Mouse (Mus musculus): ENCODE data around the gene Igfbp3. TPM values are rescaled to one million over a fixed set of nuclear protein-coding genes. Genes with fewer than 3 reads are reported as not detected.
"Not testable (repeated sequence)": the region's sequence is repeated elsewhere in the genome, so short reads cannot be mapped to it uniquely, and the experiment has no call there.

Igfbp3 gene
- polyA plus RNA-seq, 1 experiment, result 0.16 TPM

DNA sequence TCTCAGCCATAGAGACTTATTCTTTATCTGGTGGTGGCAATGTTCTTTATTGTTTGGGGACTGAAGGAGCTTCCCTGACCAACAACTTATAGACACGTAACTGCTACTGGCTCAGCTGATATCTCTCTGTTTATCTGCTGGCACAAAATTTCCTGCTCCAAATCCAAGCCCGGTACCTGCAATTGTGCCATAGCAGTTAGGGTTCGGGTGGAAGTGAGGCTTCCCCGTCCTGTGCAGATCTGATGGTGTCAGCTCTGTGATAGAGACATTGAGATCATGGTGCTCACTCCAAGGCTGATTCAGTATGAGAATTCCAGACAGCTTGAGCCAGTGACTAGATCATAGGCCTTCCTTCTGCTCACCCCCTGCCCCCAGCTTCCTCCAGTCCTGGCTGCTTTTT is 18.2 kb upstream of the Igfbp3 start:
- Histone ChIP-seq H3K79me3 (ENCODE audit: low read depth) (no peaks in the 10 kb centered on the region), H3K4me3 (ENCODE audit: insufficient read depth, poor library complexity, severe bottlenecking) (no peak overlapping the region), H3K27me3 (ENCODE audit: control insufficient read depth, insufficient read depth, insufficient read length) (no peaks in the 10 kb centered on the region), H3K79me2 (ENCODE audit: control insufficient read depth, insufficient read depth) (no peaks in the 10 kb centered on the region), H3K36me3 (ENCODE audit: control insufficient read depth, insufficient read depth) (no peaks in the 10 kb centered on the region), H3ac (ENCODE audit: control insufficient read depth, insufficient read length, low read depth) (no peak overlapping the region)
- TF ChIP-seq FOSL1 (IDR thresholded peaks at IDR 0.05; ENCODE audit: insufficient read depth, low read length, poor library complexity, severe bottlenecking), result no peak
- TF ChIP-seq MYOD1 (IDR thresholded peaks at IDR 0.05; ENCODE audit: control insufficient read depth, insufficient read length, low read depth), result no peak
- TF ChIP-seq MYOG (IDR thresholded peaks at IDR 0.05; ENCODE audit: control insufficient read depth, extremely low read depth, insufficient read length), result no peak
- TF ChIP-seq CTCF (IDR thresholded peaks at IDR 0.05; ENCODE audit: control insufficient read depth, insufficient read depth, insufficient read length), result no peak
- TF ChIP-seq MAX (IDR thresholded peaks at IDR 0.05), result no peak
- no peak for TF ChIP-seq CEBPB (IDR thresholded peaks at IDR 0.05; ENCODE audit: low read depth)
- no peak for TF ChIP-seq USF1 (IDR thresholded peaks at IDR 0.05; ENCODE audit: low read depth)

DNA sequence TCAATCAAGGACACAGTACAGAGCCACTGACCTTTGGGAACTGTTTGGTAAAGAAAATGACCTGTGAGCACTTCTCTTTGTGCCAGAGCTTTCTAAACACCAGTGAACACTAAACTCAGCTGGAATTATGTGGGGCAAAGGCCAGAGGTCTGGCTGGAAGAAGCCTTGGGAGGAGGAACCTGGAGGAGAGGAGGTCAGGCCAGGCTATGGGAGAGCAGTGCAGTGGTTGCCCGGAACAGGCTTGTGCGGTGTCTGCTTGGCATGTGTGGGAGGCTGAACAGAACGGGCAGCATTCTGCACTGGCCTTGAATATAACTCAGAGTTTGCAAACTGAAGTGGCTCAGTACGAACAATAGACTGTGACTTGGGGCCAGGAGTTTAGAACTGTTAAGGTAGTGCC is 16.3 kb upstream of the Igfbp3 start:
- H3K36me3 ChIP-seq (ENCODE audit: control insufficient read depth, insufficient read depth), result no peaks in the 10 kb centered on the region
- TF ChIP-seq USF1 (IDR thresholded peaks at IDR 0.05; ENCODE audit: low read depth) (no peak), MAX (IDR thresholded peaks at IDR 0.05) (no peak), FOSL1 (IDR thresholded peaks at IDR 0.05; ENCODE audit: insufficient read depth, low read length, poor library complexity, severe bottlenecking) (no peak), MYOG (IDR thresholded peaks at IDR 0.05; ENCODE audit: control insufficient read depth, extremely low read depth, insufficient read length) (no peak), CTCF (IDR thresholded peaks at IDR 0.05; ENCODE audit: control insufficient read depth, insufficient read depth, insufficient read length) (no peak), MYOD1 (IDR thresholded peaks at IDR 0.05; ENCODE audit: control insufficient read depth, insufficient read length, low read depth) (no peak), CEBPB (IDR thresholded peaks at IDR 0.05; ENCODE audit: low read depth) (no peak)
- no peak overlapping the region for H3K4me3 ChIP-seq (ENCODE audit: insufficient read depth, poor library complexity, severe bottlenecking)
- no peaks in the 10 kb centered on the region for H3K79me3 ChIP-seq (ENCODE audit: low read depth)
- H3K27me3 ChIP-seq (ENCODE audit: control insufficient read depth, insufficient read depth, insufficient read length), result no peaks in the 10 kb centered on the region
- H3K79me2 ChIP-seq (ENCODE audit: control insufficient read depth, insufficient read depth), result no peaks in the 10 kb centered on the region
- H3ac ChIP-seq (ENCODE audit: control insufficient read depth, insufficient read length, low read depth), result no peak overlapping the region

DNA sequence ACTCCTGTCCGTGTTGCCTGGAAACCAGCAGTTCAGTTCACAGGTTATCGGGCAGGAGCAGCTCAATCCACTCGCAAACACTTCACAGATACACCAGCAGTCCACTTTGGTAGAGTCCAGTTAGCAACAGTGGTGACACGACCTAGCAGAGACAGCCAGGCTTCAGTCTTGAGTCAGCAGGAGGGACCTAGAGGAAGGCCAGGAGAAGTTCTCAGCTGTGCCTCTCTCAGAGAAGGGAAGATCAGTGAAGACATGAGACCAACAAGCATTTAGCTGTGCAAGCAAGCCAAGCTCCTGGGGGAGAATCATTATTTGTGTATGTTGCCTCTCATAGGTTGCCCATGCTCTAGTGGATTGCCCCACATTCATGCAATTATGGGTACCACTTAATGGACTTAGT is 14.4 kb upstream of the Igfbp3 start:
- no peaks in the 10 kb centered on the region for H3K79me3 ChIP-seq (ENCODE audit: low read depth)
- TF ChIP-seq USF1 (IDR thresholded peaks at IDR 0.05; ENCODE audit: low read depth), result no peak
- no peaks in the 10 kb centered on the region for H3K27me3 ChIP-seq (ENCODE audit: control insufficient read depth, insufficient read depth, insufficient read length)
- H3ac ChIP-seq (ENCODE audit: control insufficient read depth, insufficient read length, low read depth), result no peak overlapping the region
- H3K4me3 ChIP-seq (ENCODE audit: insufficient read depth, poor library complexity, severe bottlenecking), result no peak overlapping the region
- H3K79me2 ChIP-seq (ENCODE audit: control insufficient read depth, insufficient read depth), result no peaks in the 10 kb centered on the region
- no peaks in the 10 kb centered on the region for H3K36me3 ChIP-seq (ENCODE audit: control insufficient read depth, insufficient read depth)

DNA sequence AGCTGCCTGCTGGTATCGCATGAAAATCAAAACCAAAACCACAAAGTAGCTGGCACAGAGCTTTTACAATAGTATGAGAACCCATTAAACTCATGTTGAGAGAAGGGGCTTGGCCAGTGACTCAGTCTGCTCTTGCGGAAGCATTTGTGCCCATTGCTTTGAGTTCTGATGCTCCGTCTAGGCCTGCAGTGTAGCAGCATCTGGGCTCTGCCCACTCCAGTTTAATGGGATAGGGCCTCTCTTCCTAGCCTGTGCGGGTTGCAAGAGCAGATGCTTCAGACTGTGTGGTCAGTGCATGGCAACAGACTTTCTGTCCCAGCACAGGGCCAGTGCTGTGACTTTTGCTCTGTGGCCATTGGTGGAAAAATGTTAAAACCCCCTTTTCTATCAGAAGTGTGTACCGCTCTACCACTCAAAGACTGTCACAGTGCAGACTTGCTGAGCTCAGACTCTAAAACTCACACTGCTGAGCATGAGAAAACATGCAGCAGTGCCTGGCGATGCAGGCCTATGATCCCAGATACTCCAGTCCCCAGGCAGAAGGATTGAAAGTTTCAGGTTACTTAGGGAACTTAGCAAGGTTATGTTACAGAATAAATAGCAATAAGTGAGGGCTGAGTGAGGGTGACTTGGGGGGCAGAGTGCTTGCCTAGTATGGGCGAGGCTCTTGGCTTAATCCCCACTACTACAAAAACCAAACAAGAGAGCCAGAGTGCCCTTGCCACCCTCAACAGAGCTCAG is 13.3 kb upstream of the Igfbp3 start:
- Histone ChIP-seq H3K4me3 (ENCODE audit: insufficient read depth, poor library complexity, severe bottlenecking) (no peak overlapping the region), H3ac (ENCODE audit: control insufficient read depth, insufficient read length, low read depth) (no peak overlapping the region), H3K79me2 (ENCODE audit: control insufficient read depth, insufficient read depth) (no peaks in the 10 kb centered on the region), H3K27me3 (ENCODE audit: control insufficient read depth, insufficient read depth, insufficient read length) (no peaks in the 10 kb centered on the region), H3K79me3 (ENCODE audit: low read depth) (no peaks in the 10 kb centered on the region), H3K36me3 (ENCODE audit: control insufficient read depth, insufficient read depth) (no peaks in the 10 kb centered on the region)
- TF ChIP-seq CTCF (IDR thresholded peaks at IDR 0.05; ENCODE audit: control insufficient read depth, insufficient read depth, insufficient read length) (no peak), USF1 (IDR thresholded peaks at IDR 0.05; ENCODE audit: low read depth) (no peak), MAX (IDR thresholded peaks at IDR 0.05) (no peak), FOSL1 (IDR thresholded peaks at IDR 0.05; ENCODE audit: insufficient read depth, low read length, poor library complexity, severe bottlenecking) (no peak), CEBPB (IDR thresholded peaks at IDR 0.05; ENCODE audit: low read depth) (no peak), MYOG (IDR thresholded peaks at IDR 0.05; ENCODE audit: control insufficient read depth, extremely low read depth, insufficient read length) (no peak), MYOD1 (IDR thresholded peaks at IDR 0.05; ENCODE audit: control insufficient read depth, insufficient read length, low read depth) (no peak)

DNA sequence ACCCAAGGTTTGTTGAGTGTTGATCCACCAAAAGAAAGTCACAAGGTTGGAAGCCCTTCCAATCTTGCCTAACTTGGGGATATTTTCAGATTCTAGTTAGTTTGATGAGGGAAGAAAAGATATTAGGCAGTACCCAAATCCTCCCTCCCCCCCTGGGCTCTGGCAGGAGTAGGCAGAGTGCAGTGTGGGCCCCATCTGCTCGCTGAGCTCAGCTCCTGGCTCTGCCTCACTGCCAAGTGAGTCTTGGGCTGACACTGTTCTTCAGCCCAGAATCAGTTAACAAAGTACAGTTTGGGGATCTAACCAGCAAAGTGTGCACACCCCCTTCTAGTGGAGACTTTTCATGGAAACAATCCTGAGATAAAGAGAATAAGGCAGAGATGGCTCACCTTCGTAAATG is 12.5 kb upstream of the Igfbp3 start:
- no peak overlapping the region for H3K4me3 ChIP-seq (ENCODE audit: insufficient read depth, poor library complexity, severe bottlenecking)
- H3K79me3 ChIP-seq (ENCODE audit: low read depth), result no peaks in the 10 kb centered on the region
- TF ChIP-seq CEBPB (IDR thresholded peaks at IDR 0.05; ENCODE audit: low read depth), result no peak
- no peak for TF ChIP-seq USF1 (IDR thresholded peaks at IDR 0.05; ENCODE audit: low read depth)
- no peak for TF ChIP-seq MYOG (IDR thresholded peaks at IDR 0.05; ENCODE audit: control insufficient read depth, extremely low read depth, insufficient read length)
- no peak for TF ChIP-seq MAX (IDR thresholded peaks at IDR 0.05)
- no peak for TF ChIP-seq FOSL1 (IDR thresholded peaks at IDR 0.05; ENCODE audit: insufficient read depth, low read length, poor library complexity, severe bottlenecking)
- no peak for TF ChIP-seq CTCF (IDR thresholded peaks at IDR 0.05; ENCODE audit: control insufficient read depth, insufficient read depth, insufficient read length)
- no peak for TF ChIP-seq MYOD1 (IDR thresholded peaks at IDR 0.05; ENCODE audit: control insufficient read depth, insufficient read length, low read depth)

DNA sequence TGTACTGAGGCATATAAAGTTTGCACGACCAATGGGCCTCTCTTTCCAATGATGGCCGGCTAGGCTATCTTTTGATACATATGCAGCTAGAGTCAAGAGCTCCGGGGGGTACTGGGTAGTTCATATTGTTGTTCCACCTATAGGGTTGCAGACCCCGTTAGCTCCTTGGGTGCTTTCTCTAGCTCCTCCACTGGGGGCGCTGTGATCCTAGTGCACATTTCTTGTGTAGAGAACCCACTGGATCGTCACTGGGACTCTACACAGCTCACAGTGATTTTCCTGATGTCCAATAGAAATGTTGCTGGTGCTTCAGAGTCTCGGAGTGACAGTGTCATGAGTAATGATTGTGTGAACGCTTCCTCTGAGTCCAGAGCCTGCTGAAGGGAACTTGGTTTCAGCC is 8.1 kb upstream of the Igfbp3 start:
- H3K79me3 ChIP-seq (ENCODE audit: low read depth); H3ac ChIP-seq (ENCODE audit: control insufficient read depth, insufficient read length, low read depth); H3K36me3 ChIP-seq (ENCODE audit: control insufficient read depth, insufficient read depth); H3K27me3 ChIP-seq (ENCODE audit: control insufficient read depth, insufficient read depth, insufficient read length); H3K79me2 ChIP-seq (ENCODE audit: control insufficient read depth, insufficient read depth); H3K4me3 ChIP-seq (ENCODE audit: insufficient read depth, poor library complexity, severe bottlenecking): not testable (repeated sequence)

More for the DNA sequence above, 12.5 kb upstream of the Igfbp3 start:
- H3K27me3 ChIP-seq (ENCODE audit: control insufficient read depth, insufficient read depth, insufficient read length), result no peaks in the 10 kb centered on the region
- H3ac ChIP-seq (ENCODE audit: control insufficient read depth, insufficient read length, low read depth), result no peak overlapping the region
- H3K79me2 ChIP-seq (ENCODE audit: control insufficient read depth, insufficient read depth), result no peaks in the 10 kb centered on the region
- no peaks in the 10 kb centered on the region for H3K36me3 ChIP-seq (ENCODE audit: control insufficient read depth, insufficient read depth)
